Mouse (Mus musculus): ENCODE measurements at regions not wholly inside any gene's neighbourhood (a gene's known extent, or its start where the extent isn't known, plus 50 kb on each side); places are given as distances from the start of the nearest gene placed in this dataset.
A peak's percentile ranks its signal among the peaks of the same experiment; 100 is the strongest.
"Not testable (repeated sequence)": the region's sequence is repeated elsewhere in the genome, so short reads cannot be mapped to it uniquely, and the experiment has no call there.

DNA sequence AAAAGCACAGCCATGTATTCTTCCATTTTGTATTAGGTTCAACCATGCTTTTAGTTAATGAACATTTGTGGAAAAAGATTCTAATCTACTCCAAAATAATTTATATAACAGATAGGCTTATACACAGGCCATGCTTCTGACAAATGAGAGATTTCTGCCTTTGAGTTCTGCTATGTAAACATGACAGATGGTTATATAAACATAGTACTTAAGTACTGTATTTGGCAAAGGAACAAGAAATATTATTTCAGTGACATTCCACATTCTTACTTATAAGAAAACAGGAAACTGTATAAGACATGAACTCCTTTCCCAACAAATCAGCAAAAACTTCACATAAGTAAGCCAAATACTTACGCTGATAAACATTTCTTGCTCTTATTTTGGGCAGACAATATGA is 683.5 kb upstream of the Nr2f1 start:
- Histone ChIP-seq H3K4me2 (no peak overlapping the region), H3K27ac (no peak overlapping the region), H3K9ac (no peak overlapping the region), H3K36me3 (ENCODE audit: poor library complexity, severe bottlenecking) (no peaks in the 10 kb centered on the region), H3K4me1 (no peaks in the 10 kb centered on the region), H3K9me3 (replicated peaks) (no peaks in the 10 kb centered on the region), H3K4me3 (no peak overlapping the region), H3K27me3 (no peaks in the 10 kb centered on the region)
- no peak for ATAC-seq
- 93% methylated on average over 1 of the region's 1 CpGs for WGBS

DNA sequence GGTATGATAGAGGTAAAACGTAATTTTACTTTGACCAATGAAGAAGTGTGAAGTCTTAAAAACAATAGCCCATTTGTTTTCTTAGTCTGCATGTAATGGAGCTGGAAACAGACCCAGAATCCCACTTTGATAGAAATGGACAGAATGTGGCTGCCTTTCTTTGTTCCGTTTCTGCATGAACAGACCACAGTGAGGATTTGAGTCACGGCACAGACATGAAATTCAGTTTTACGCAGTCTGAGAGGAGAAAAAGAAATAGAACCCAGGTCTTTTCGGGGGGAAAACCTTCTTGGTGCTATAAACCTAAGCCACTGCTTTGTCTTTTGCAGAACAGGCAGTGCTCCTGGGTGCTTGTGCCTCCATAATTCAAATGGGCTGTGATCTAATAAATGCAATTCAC is 673.0 kb upstream of the Nr2f1 start:
- H3K36me3 ChIP-seq (ENCODE audit: poor library complexity, severe bottlenecking), result no peaks in the 10 kb centered on the region
- H3K9me3 ChIP-seq (replicated peaks), result no peaks in the 10 kb centered on the region
- H3K9ac ChIP-seq, result no peak overlapping the region
- H3K4me3 ChIP-seq, result no peak overlapping the region
- WGBS, result 32% methylated on average over 5 of the region's 5 CpGs
- no peaks in the 10 kb centered on the region for H3K27me3 ChIP-seq
- H3K4me2 ChIP-seq, result no peak overlapping the region
- H3K27ac ChIP-seq, result no peak overlapping the region
- H3K4me1 ChIP-seq, result peaks cover 5% of the 10 kb centered on the region; the same call in 1 of the 2 replicates
- no peak for ATAC-seq

DNA sequence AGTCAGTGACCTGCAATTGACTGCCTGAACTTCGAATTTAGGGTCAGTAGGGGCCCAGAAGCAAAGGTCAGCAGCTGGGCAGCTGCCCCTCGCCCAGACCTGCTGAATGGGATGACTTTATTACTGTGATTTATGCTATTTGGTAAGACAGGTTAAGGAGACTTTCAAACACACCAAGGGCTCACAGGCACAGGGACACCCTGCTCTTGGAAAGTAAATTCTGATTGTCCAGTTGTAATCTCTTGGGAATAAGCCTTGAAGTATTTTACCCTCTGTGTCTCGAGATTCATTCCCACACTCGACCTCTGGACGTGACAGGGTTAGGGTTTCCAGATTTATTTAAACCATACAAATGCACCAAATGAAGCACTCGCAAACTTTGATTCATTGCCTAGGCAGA is 672.4 kb upstream of the Nr2f1 start:
- Histone ChIP-seq H3K4me3 (no peak overlapping the region), H3K4me1 (peaks cover 5% of the 10 kb centered on the region; the same call in 1 of the 2 replicates), H3K9me3 (replicated peaks) (no peaks in the 10 kb centered on the region), H3K27ac (no peak overlapping the region), H3K9ac (no peak overlapping the region), H3K36me3 (ENCODE audit: poor library complexity, severe bottlenecking) (no peaks in the 10 kb centered on the region), H3K4me2 (no peak overlapping the region), H3K27me3 (no peaks in the 10 kb centered on the region)
- 64% methylated on average over 6 of the region's 6 CpGs for WGBS
- ATAC-seq, result no peak

DNA sequence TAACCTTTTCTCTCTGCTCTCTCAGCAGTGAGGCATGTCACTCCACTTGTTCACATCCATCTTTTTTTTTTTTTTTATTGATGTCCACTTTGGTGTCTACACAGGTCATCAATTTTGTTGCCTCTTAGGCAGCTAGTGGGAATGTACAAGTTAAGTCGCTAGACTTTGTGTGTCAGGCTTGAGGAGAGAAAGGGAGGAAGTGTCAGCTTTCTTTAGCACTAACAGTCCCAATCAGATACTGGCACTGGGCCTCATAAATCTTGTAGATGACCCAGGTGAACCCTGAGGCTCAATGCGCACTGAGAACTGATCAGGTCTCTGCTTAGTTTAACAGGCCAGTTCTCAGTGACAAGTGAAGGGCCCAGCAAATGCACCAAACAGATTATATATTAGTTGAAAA is 671.7 kb upstream of the Nr2f1 start:
- WGBS, result 84% methylated on average over 2 of the region's 2 CpGs
- Histone ChIP-seq H3K9me3 (replicated peaks) (no peaks in the 10 kb centered on the region), H3K9ac (no peak overlapping the region), H3K4me1 (peaks cover 5% of the 10 kb centered on the region; the same call in 1 of the 2 replicates), H3K36me3 (ENCODE audit: poor library complexity, severe bottlenecking) (no peaks in the 10 kb centered on the region), H3K27ac (no peak overlapping the region), H3K27me3 (no peaks in the 10 kb centered on the region), H3K4me2 (no peak overlapping the region), H3K4me3 (no peak overlapping the region)
- no peak for ATAC-seq

DNA sequence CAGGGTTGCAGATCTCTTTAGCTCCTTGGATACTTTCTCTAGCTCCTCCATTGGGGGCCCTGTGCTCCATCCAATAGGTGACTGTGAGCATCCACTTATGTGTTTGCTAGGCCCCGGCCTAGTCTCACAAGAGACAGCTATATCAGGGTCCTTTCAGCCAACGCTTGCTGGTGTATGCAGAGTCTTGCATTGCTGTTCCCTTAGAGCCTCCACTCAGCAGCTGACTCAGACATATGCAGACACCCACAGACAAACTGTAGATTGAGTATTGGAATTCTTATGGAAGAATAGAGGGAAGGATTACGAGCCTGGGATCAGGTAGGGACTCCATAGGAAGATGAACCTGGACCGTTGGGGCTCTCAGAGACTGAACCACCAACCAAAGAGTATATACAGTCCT is 624.8 kb upstream of the Nr2f1 start:
- not testable (repeated sequence) for H3K9me3 ChIP-seq (replicated peaks); ATAC-seq; H3K4me1 ChIP-seq; H3K4me3 ChIP-seq; H3K4me2 ChIP-seq; H3K27me3 ChIP-seq; H3K36me3 ChIP-seq (ENCODE audit: poor library complexity, severe bottlenecking); H3K27ac ChIP-seq; H3K9ac ChIP-seq
- 92% methylated on average over 4 of the region's 4 CpGs for WGBS

DNA sequence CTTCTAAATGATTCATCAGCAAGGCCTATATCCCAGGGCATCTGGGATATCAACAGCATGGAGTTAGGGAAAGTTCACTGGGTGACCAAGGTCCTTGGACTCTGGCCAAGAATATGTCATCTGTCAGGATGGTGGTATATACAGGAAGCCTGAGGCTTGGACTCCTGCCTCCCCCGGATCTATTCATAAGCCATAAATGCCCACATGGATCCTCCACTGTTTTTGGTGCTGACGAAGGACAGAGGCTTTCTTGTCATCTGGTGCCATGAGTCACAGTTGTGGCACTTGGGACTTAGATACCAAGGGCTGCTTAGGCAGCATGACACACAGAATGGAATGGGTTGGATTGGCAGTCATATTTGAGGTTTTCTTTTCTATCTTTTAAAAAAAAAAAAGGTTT is 610.1 kb upstream of the Nr2f1 start:
- no peaks in the 10 kb centered on the region for H3K36me3 ChIP-seq (ENCODE audit: poor library complexity, severe bottlenecking)
- H3K4me1 ChIP-seq, result no peaks in the 10 kb centered on the region
- no peak overlapping the region for H3K9ac ChIP-seq
- WGBS, result 53% methylated on average over 2 of the region's 2 CpGs
- H3K9me3 ChIP-seq (replicated peaks), result no peaks in the 10 kb centered on the region
- no peak overlapping the region for H3K27ac ChIP-seq
- no peaks in the 10 kb centered on the region for H3K27me3 ChIP-seq
- H3K4me2 ChIP-seq, result no peak overlapping the region
- H3K4me3 ChIP-seq, result no peak overlapping the region
- ATAC-seq, result 0 out of 2 replicates have a peak, but pooled peaks have one; percentile 50

DNA sequence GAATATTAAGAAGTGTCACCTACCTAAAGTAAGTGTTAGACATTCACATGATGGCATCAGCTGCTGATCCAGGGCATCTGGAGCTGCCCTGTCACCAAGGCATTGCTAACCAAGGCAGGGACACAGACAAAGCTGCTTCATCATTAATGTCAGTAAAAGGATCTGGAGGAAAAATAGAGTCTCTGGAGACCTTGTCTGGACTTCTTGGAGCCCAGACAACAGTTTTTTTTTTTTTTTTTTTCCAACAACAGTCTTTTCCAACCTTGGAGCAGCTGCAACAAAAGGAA is 603.2 kb upstream of the Nr2f1 start:
- no peaks in the 10 kb centered on the region for H3K9me3 ChIP-seq (replicated peaks)
- ATAC-seq, result peak; percentile 90
- H3K27me3 ChIP-seq, result no peaks in the 10 kb centered on the region
- H3K4me1 ChIP-seq, result no peaks in the 10 kb centered on the region
- no peak overlapping the region for H3K9ac ChIP-seq
- no peaks in the 10 kb centered on the region for H3K36me3 ChIP-seq (ENCODE audit: poor library complexity, severe bottlenecking)
- no peak overlapping the region for H3K4me2 ChIP-seq
- H3K27ac ChIP-seq, result no peak overlapping the region
- H3K4me3 ChIP-seq, result no peak overlapping the region

DNA sequence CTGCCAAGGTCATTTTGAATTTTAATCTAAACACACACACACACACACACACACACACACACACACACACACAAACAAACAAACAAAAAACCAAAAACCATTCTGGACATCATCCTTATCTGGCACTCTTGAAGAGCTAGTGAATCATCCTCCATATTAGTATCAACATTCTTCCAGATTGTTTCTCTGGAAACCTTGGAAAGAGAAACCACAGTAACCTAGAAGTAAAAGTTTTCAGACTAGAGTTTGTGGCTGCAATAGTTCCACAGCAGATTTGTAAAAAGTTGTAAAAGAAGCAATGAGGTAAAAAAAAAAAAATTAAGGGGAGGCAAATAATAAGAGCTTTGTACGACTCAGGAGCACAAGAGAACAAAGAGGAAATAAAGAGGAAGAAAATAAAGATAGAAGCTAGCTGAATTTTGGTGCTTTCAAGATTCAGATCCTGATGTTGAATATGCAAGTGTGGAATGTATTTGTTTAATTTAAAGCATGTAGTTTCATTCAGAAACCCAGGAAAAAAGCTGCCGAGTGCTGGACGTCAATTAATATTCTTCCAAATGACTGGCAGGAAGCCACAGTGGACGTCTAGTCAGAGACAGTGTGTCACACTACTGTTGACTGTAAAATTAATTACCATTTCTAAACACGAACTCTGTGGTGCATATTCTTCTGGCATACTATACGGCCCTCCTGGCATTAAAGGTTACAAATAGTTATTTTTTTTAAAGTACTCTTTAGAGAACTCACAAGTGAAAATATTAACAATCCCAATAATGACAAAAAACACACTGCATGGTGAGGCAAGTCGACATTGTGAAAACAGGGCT is 602.7 kb upstream of the Nr2f1 start:
- Histone ChIP-seq H3K4me3 (no peak overlapping the region), H3K27me3 (no peaks in the 10 kb centered on the region), H3K27ac (no peak overlapping the region), H3K4me2 (no peak overlapping the region), H3K9me3 (replicated peaks) (no peaks in the 10 kb centered on the region), H3K36me3 (ENCODE audit: poor library complexity, severe bottlenecking) (no peaks in the 10 kb centered on the region), H3K4me1 (no peaks in the 10 kb centered on the region), H3K9ac (no peak overlapping the region)
- ATAC-seq, result peak; percentile 88
- 41% methylated on average over 7 of the region's 7 CpGs for WGBS

DNA sequence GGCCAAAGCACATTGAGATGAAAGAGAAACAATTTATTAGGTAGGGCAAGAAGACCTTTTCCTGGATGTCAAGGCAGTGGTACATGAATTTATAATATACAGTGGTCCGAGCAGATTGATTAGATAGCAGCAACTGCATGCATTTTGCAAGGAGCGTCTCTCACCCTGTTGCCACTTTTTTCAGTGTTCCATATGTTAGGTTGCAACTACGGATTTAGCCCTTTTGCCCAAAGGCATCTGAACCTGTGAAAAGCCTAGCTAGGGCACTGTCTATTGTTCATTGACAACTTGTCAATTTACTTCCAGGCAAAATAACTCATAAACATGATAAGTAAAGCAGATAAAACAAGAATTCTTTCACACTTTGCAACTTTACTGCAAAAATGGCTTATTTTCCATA is 600.1 kb upstream of the Nr2f1 start:
- no peak overlapping the region for H3K27ac ChIP-seq
- ATAC-seq, result peak; percentile 41; the same call in 1 of the 2 replicates
- 62% methylated on average over 3 of the region's 3 CpGs for WGBS
- H3K4me3 ChIP-seq, result no peak overlapping the region
- H3K4me1 ChIP-seq, result no peaks in the 10 kb centered on the region
- H3K36me3 ChIP-seq (ENCODE audit: poor library complexity, severe bottlenecking), result no peaks in the 10 kb centered on the region
- no peak overlapping the region for H3K4me2 ChIP-seq
- H3K9me3 ChIP-seq (replicated peaks), result no peaks in the 10 kb centered on the region
- no peak overlapping the region for H3K9ac ChIP-seq
- H3K27me3 ChIP-seq, result no peaks in the 10 kb centered on the region

DNA sequence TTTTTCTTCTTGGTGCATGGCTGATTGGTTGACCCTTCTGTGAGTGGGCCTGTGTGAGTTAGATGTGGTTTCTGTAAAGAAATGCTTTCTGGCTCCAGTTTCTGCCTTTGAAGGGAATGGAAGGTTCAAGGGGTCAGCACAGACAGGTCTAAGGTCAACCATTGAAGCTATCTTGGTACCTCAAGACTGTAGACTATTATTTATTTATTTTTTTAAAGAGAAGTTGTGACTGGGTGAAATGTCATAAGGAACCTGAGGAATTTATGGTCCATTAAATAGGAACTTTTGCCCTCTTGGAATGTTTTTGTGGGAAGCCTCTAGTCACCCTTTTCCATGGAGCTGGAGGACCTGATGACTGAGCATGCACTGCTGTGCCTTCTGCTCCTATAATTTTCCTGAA is 595.7 kb upstream of the Nr2f1 start:
- Histone ChIP-seq H3K4me2 (no peak overlapping the region), H3K27me3 (no peaks in the 10 kb centered on the region), H3K36me3 (ENCODE audit: poor library complexity, severe bottlenecking) (no peaks in the 10 kb centered on the region), H3K9ac (no peak overlapping the region), H3K4me3 (no peak overlapping the region), H3K27ac (no peak overlapping the region), H3K9me3 (replicated peaks) (no peaks in the 10 kb centered on the region), H3K4me1 (no peaks in the 10 kb centered on the region)
- ATAC-seq, result no peak

DNA sequence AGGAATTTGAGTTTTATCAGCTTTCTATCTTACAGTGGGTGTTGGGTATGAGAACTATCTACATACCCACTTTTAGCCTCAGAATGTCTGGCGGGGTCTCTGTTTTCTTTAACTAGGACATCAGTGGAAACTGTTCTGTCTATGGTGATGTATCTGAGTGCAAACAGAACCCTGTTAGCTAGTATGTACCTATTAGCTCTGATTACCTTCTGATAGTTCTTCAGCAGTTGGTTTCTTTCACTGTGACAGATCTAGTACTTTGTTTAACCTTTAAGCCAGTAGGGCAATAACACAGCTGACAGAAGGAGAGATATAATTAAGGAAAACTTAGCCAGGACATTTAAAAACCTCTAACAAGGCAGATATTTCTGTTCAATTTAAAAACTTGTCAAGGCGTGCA is 584.7 kb upstream of the Nr2f1 start:
- WGBS, result 85% methylated on average over 2 of the region's 2 CpGs
- no peak for ATAC-seq
- H3K4me2 ChIP-seq, result no peak overlapping the region
- H3K27ac ChIP-seq, result no peak overlapping the region
- H3K27me3 ChIP-seq, result no peaks in the 10 kb centered on the region
- H3K9ac ChIP-seq, result no peak overlapping the region
- H3K36me3 ChIP-seq (ENCODE audit: poor library complexity, severe bottlenecking), result no peaks in the 10 kb centered on the region
- H3K4me3 ChIP-seq, result no peak overlapping the region
- H3K4me1 ChIP-seq, result no peaks in the 10 kb centered on the region
- no peaks in the 10 kb centered on the region for H3K9me3 ChIP-seq (replicated peaks)

DNA sequence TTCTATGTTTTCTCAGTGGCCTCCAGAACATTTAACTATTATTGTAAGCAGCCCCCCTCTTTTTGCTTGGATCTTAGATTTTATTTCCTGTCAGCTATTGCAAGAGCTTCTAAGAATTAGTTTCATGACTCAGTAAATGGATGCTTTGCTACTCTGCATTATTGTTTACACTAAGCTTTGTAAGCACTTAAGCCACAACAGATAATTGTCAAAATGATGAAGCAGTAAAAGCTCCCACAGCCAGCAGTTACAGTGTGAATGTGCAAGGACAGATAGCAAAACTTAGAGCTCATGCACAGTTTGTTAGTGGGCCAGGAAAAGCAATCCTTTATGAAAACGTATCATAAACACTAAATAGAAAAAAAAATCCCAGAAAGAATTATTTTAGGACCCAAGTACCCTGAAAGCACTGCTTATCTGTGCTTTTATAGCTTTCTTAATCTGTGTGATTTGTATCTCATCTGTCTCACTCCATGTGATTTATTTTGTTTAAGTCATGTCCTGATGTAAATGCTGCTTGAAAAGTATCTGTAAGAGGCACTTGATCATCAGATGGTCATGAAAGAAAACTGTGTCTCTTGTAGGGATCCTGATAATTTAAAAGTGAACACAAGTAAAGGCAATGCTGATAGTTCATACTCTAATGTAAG is 584.2 kb upstream of the Nr2f1 start:
- 73% methylated on average over 1 of the region's 1 CpGs for WGBS
- Histone ChIP-seq H3K4me3 (no peak overlapping the region), H3K27ac (no peak overlapping the region), H3K9me3 (replicated peaks) (no peaks in the 10 kb centered on the region), H3K9ac (no peak overlapping the region), H3K27me3 (no peaks in the 10 kb centered on the region), H3K36me3 (ENCODE audit: poor library complexity, severe bottlenecking) (no peaks in the 10 kb centered on the region), H3K4me2 (no peak overlapping the region), H3K4me1 (no peaks in the 10 kb centered on the region)
- ATAC-seq, result no peak

Measured in forebrain, embryonic 13.5 days (tissue).